Mouse (Mus musculus) MEL (cell line): ENCODE data around the gene Mccc1.

ENCODE experiments used
- CTCF ChIP-seq, 3 experiments: IDR thresholded peaks in 2 of 3; conservative IDR thresholded peaks in 1 of 3; 2 replicates each; pipeline ENCODE4 v1.5.1; 2011 to 2012; ENCODE audit warnings: low read length in 3 of 3, low read depth in 2 of 3, mild to moderate bottlenecking in 2 of 3, improper control_type of control experiment in 1 of 3, inconsistent platforms in 1 of 3, mixed read lengths in 1 of 3, moderate library complexity in 1 of 3; ENCODE audit not compliant: control insufficient read depth in 1 of 3, insufficient read depth in 1 of 3, poor library complexity in 1 of 3, severe bottlenecking in 1 of 3
- EP300 ChIP-seq, 2 experiments: IDR thresholded peaks; 2 replicates each; pipeline ENCODE4 v1.6.1; 2011; ENCODE audit warnings: improper control_type of control experiment in 2 of 2, low read length in 2 of 2, low read depth in 1 of 2, mild to moderate bottlenecking in 1 of 2
- GATA1 ChIP-seq: IDR thresholded peaks from 2 replicates; pipeline ENCODE4 v1.6.1; 2011; ENCODE audit warnings: low read depth, low read length, improper control_type of control experiment
- HCFC1 ChIP-seq: IDR thresholded peaks from 2 replicates; pipeline ENCODE4 v1.6.1; 2012; ENCODE audit warnings: low read depth, mild to moderate bottlenecking, inconsistent platforms, low read length, improper control_type of control experiment, moderate library complexity
- MAFK ChIP-seq: IDR thresholded peaks from 2 replicates; pipeline ENCODE4 v1.6.1; 2011; ENCODE audit warnings: low read depth, mild to moderate bottlenecking, low read length, improper control_type of control experiment, borderline replicate concordance
- NELFE ChIP-seq: IDR thresholded peaks from 2 replicates; pipeline ENCODE4 v1.6.1; 2011; ENCODE audit warnings: low read depth, low read length, improper control_type of control experiment
- POLR2A ChIP-seq, 2 experiments: IDR thresholded peaks; 2 replicates each; pipeline ENCODE4 v1.6.1; 2011 to 2012; ENCODE audit warnings: low read length in 2 of 2, mild to moderate bottlenecking in 2 of 2, control low read depth in 1 of 2, improper control_type of control experiment in 1 of 2, low read depth in 1 of 2, moderate library complexity in 1 of 2; ENCODE audit not compliant: control insufficient read depth in 1 of 2, insufficient read depth in 1 of 2, poor library complexity in 1 of 2
- POLR2AphosphoS5 ChIP-seq: IDR thresholded peaks from 2 replicates; pipeline ENCODE4 v1.6.1; 2012; ENCODE audit warnings: low read depth, borderline replicate concordance, mild to moderate bottlenecking, inconsistent platforms, low read length, moderate library complexity, mixed read lengths
- TCF12 ChIP-seq: IDR thresholded peaks from 2 replicates; pipeline ENCODE4 v1.6.1; 2014; ENCODE audit warnings: low read depth, mild to moderate bottlenecking, inconsistent platforms, low read length, improper control_type of control experiment, moderate library complexity
- ZC3H11A ChIP-seq: IDR thresholded peaks from 2 replicates; pipeline ENCODE4 v1.6.1; 2012; ENCODE audit warnings: low read depth, mild to moderate bottlenecking, inconsistent platforms, low read length, improper control_type of control experiment

DNA sequence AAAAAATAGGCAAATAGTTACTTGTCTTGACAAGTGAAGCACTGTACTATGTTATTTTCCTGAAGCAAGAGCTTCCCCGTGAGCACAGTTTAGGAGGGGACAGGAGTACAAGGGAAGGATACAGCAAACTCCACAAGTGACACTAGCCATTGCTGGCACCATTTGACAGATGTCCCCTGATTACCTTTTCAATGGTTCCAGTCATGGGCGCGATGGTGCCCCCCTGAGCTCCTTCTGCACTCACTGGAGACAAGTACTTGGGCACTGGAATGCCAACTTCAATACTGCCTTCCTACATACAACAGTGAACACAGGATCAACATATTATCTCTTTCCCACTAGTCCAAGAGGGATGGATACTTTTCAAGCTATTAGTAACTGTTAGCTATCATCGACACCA lies 37.1 kb downstream of the Mccc1 start:
- no peak for TF ChIP-seq ZC3H11A
- TF ChIP-seq CTCF (IDR thresholded peaks at IDR 0.05 in 2 of 3, conservative IDR thresholded peaks at IDR 0.05 in 1 of 3; ENCODE audit: control insufficient read depth in 1 of 3, insufficient read depth in 1 of 3, low read depth in 2 of 3, low read length in 3 of 3, poor library complexity in 1 of 3, severe bottlenecking in 1 of 3), result no peak
- TF ChIP-seq MAFK, result no peak
- TF ChIP-seq EP300 (IDR thresholded peaks at IDR 0.05; ENCODE audit: low read depth in 1 of 2, low read length in 2 of 2), result no peak
- no peak for TF ChIP-seq POLR2A (IDR thresholded peaks at IDR 0.05; ENCODE audit: control insufficient read depth in 1 of 2, insufficient read depth in 1 of 2, low read depth in 1 of 2, low read length in 2 of 2, poor library complexity in 1 of 2)
- TF ChIP-seq GATA1, result no peak
- TF ChIP-seq POLR2AphosphoS5, result no peak
- TF ChIP-seq HCFC1, result no peak
- no peak for TF ChIP-seq NELFE
- TF ChIP-seq TCF12, result no peak
